Mouse (Mus musculus) cerebellum, adult 2 months (tissue): Measurements from ENCODE around the gene Ctsa. TPM values are rescaled to one million over a fixed set of nuclear protein-coding genes. Genes with fewer than 3 reads are reported as not detected.
"Not testable (repeated sequence)": the region's sequence is repeated elsewhere in the genome, so short reads cannot be mapped to it uniquely, and the experiment has no call there.

Source experiments
- DNase-seq, 2 experiments: peaks; one replicate each; pipeline ENCODE4 v3.0.0; 2021
- H3K27ac ChIP-seq: fragments of 200-500 bp; 2 replicates; pipeline ENCODE4 v1.5.1; 2012; ENCODE audit warnings: low read length, control low read depth, inconsistent platforms; ENCODE audit not compliant: insufficient read depth
- H3K27me3 ChIP-seq: fragments of 200-500 bp; 2 replicates; pipeline ENCODE4 v1.6.1; 2012; ENCODE audit warnings: inconsistent platforms, mild to moderate bottlenecking, low read length, moderate library complexity; ENCODE audit not compliant: control insufficient read depth, insufficient read depth
- H3K4me1 ChIP-seq: fragments of 200-500 bp; 2 replicates; pipeline ENCODE4 v1.6.1; 2011; ENCODE audit warnings: low read length; ENCODE audit not compliant: control insufficient read depth, insufficient read depth
- H3K4me3 ChIP-seq: fragments of 200-500 bp; replicated peaks from 2 replicates; pipeline ENCODE3; 2011; ENCODE audit warnings: mild to moderate bottlenecking, low read depth, low read length, control low read depth; ENCODE audit not compliant: insufficient read depth
- CTCF ChIP-seq: fragments of 200-500 bp; IDR thresholded peaks from 2 replicates; pipeline ENCODE4 v1.5.1; 2011; ENCODE audit warnings: low read depth, mild to moderate bottlenecking, control low read depth, low read length, moderate library complexity, borderline replicate concordance; ENCODE audit not compliant: insufficient read depth
- POLR2A ChIP-seq: fragments of 200-500 bp; IDR thresholded peaks from 2 replicates; pipeline ENCODE4 v1.6.1; 2011; ENCODE audit warnings: low read length, control low read depth, borderline replicate concordance; ENCODE audit not compliant: insufficient read depth
- WGBS: fragments of 180-500 bp; shearing (Covaris S2); methylation state at CpG from one replicate; pipeline ENCODE4 v1.1.7; 2018; 5-methylcytosine and 5-hydroxymethylcytosine counted together
- polyA plus RNA-seq: library from polyadenylated mRNA; depleted of rRNA; stranded (reverse); fragments of >200 nt; gene quantifications from 2 replicates; pipeline ENCODE4 v1.2.3, GENCODE M21; 2012

Gene Ctsa
- polyA plus RNA-seq, 1 experiment = 177 TPM

DNA sequence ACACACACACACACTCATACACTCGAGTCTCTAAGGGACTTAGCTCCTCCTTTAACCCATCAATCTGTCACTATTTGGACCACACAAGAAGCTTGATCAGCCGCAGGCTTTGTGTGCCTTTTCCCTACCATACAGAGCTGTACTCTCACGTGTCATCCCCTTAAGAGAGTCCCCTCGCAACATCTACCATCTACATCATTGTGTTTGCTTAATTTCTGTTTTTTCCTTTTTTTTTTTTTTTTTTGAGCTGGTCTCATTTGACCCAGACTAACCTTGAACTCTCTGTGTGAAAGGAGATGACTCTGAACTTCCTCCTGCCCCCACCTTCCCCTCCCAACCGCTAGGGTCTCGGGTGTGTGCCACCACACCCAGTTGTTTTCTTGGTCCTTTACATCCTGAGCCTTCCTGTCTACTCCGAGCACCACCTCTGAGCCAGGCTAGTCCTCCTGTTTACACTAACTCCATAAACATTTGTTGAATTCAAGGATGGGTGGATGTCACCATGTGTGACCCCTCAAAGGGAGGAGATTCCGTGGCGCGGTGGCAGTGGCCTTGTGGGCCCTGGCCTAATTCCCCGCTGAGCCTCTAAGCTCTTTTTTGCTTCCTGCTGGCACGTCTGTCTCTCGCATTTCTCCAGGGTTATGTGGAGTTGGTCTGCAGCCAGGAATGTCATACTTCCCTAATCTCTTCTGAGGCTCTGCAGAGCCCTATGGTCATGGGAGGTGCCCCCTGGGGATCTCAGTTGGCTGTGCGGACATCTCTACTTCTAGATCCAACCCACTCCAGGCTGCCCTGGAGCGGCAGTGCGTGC is 34.3 kb downstream of the Ctsa start:
- H3K27me3 ChIP-seq = no peaks in the 10 kb centered on the region
- H3K27ac ChIP-seq = no peak overlapping the region
- no peaks in the 10 kb centered on the region; the same call in 1 of the 2 replicates for H3K4me1 ChIP-seq
- H3K4me3 ChIP-seq = no peak overlapping the region
- DNase-seq = no peak
- WGBS = 30% methylated on average over 16 of the region's 16 CpGs
- no peak for TF ChIP-seq POLR2A
- no peak for TF ChIP-seq CTCF

DNA sequence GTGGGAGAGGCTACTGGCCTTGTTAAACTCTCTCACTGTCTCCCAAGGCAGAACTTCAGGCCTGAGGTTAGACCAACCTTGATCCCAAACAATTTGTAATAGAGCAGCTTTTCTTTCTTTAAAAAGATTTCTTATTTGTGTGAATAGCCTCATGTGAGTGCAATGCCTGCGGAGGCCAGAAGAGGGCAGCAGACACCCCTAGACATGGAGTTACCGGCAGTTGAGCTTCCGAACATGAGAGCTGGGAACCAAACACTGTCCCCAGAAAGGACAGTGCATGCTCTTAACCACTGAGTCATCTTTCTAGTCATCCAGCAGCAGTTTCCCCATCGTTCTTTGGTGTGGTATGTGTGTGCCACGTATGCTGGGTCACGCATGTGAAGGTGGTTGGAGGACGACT is 34.9 kb downstream of the Ctsa start:
- Histone ChIP-seq H3K4me3 (no peak overlapping the region), H3K27ac (no peak overlapping the region), H3K27me3 (no peaks in the 10 kb centered on the region), H3K4me1 (no peaks in the 10 kb centered on the region)
- TF ChIP-seq POLR2A = no peak
- peak; percentile 53; the same call in 1 of the 2 replicates for TF ChIP-seq CTCF
- DNase-seq = no peak
- WGBS = 93% methylated on average over 7 of the region's 7 CpGs

DNA sequence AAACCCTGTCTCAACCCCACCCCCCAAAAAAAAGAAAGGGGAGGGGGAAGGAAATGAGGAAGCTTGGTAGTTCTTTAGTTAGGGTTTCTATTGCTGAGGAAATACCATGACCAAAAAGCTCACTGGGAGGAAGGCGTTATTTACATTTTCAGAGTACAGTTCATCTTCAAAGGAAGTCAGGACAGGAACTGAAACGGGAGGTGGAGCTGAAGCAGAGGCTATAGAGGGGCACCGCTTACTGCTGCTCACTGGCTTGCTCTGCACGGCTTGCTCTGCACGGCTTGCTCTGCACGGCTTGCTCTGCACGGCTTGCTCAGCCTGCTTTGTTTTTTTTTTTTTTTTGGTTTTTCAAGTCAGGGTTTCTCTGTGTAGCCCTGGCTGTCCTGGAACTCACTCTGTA is 35.8 kb downstream of the Ctsa start:
- no peaks in the 10 kb centered on the region for H3K4me1 ChIP-seq
- WGBS = 83% methylated on average over 7 of the region's 7 CpGs
- no peak for TF ChIP-seq POLR2A
- TF ChIP-seq CTCF = no peak
- H3K4me3 ChIP-seq = no peak overlapping the region
- no peaks in the 10 kb centered on the region for H3K27me3 ChIP-seq
- DNase-seq = no peak
- no peak overlapping the region for H3K27ac ChIP-seq

DNA sequence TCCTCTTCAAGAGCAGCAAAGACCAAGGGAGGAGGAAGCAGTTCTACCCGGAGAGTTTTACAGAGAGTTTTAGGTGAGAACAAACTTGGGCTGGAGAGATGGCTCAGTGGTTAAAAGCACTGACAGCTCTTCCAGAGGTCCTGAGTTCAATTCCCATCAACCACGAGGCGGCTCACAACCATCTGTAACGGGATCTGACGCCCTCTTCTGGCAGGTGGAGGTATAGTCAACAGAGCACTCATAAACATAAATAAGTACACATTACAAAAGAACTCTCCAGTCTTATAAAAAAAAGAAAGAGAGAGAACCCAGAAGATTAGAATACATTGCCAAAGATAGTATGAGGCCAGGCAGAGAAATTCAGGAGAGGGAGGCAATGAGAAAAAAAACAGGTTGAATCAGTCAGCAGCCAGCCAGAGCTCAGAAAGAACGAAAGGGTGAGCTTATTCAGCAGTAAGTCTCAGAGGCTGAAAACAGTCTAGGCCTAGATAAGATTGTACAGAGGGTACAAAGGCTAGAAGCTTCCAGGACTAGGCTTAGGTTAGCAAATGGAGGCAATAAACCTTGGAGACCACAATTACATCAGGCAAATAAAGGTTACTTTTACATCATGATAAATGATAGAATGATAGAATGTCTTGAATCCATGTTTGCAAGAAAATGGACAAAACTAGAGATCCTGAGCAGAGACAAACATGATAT is 39.1 kb downstream of the Ctsa start:
- Histone ChIP-seq H3K27me3 (no peaks in the 10 kb centered on the region), H3K27ac (no peak overlapping the region), H3K4me1 (no peaks in the 10 kb centered on the region), H3K4me3 (no peak overlapping the region)
- 51% methylated on average over 6 of the region's 6 CpGs for WGBS
- TF ChIP-seq CTCF (no peak), POLR2A (no peak)
- no peak for DNase-seq

DNA sequence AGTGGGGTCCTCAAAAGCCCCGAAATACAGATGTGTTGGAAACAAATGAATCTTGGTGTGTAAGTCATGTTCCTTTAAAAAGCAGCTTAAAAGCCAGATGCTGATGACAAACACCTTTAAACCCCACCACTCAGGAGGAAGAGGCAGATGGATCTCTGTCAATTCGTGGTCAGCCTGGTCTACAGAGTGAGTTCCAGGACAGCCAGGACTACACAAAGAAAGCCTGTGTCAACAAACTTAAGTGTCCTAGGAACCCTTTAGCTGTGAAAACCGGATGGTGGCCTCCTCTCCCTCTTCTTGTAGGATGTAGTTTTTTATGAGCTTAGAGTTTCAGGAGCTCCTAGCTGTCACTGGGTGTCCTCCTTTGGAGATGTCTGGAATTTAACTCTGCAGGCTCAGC is 40.9 kb downstream of the Ctsa start:
- Histone ChIP-seq H3K27ac (no peak overlapping the region), H3K4me1 (no peaks in the 10 kb centered on the region), H3K4me3 (no peak overlapping the region), H3K27me3 (no peaks in the 10 kb centered on the region)
- no peak for DNase-seq
- no peak for TF ChIP-seq POLR2A
- TF ChIP-seq CTCF = no peak
- WGBS = 64% methylated on average over 3 of the region's 3 CpGs

DNA sequence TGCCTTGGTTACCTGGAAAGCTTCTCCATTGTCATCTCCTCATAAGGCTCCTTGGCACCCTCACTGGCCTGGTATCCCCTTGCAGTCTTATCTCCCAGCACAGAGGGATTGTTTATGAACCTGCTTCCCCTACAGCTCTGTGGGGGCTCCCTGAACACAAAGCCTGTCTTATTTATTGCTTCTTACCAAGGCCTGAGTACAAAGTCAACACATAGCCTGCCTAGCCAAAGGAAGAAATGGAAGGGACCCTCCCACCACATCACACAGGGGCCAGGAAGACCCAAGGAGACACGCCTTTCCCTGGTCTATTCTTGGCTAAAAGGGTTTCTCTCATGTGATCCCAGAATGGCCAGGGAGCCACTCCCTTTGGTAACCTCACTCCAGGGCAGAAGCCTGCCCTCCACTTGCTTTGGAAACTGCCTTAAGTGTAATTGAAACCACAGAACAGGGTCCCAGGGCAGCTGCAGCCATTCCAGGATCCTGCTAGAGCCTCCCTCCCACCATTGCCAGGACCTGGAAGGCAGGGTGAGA is 41.6 kb downstream of the Ctsa start:
- Histone ChIP-seq H3K4me1 (no peaks in the 10 kb centered on the region), H3K27ac (peak overlapping the region; percentile 11; the same call in 1 of the 2 replicates)

DNA sequence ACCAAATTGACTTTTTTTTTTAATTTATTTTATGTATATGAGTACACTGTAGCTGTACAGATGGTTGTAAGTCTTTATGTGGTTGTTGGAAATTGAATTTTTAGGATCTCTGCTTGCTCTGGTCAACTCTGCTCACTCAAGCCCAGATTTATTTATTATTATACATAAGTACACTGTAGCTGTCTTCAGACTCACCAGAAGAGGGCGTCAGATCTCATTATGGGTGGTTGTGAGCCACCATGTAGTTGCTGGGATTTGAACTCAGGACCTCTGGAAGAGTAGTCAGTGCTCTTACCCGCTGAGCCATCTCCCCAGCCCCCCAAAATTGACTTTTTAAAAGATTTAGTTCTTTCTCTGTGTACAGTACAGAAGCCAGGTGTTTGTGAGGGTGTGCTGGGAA is 43.0 kb downstream of the Ctsa start:
- H3K4me3 ChIP-seq, H3K27me3 ChIP-seq, H3K27ac ChIP-seq, H3K4me1 ChIP-seq, DNase-seq: not testable (repeated sequence)
- WGBS = 45% methylated on average over 2 of the region's 2 CpGs

More for the DNA sequence above, 41.6 kb downstream of the Ctsa start:
- no peak for DNase-seq
- TF ChIP-seq POLR2A = no peak
- TF ChIP-seq CTCF = no peak
- WGBS = 39% methylated on average over 1 of the region's 1 CpGs
- H3K4me3 ChIP-seq = no peak overlapping the region
- H3K27me3 ChIP-seq = no peaks in the 10 kb centered on the region

DNA sequence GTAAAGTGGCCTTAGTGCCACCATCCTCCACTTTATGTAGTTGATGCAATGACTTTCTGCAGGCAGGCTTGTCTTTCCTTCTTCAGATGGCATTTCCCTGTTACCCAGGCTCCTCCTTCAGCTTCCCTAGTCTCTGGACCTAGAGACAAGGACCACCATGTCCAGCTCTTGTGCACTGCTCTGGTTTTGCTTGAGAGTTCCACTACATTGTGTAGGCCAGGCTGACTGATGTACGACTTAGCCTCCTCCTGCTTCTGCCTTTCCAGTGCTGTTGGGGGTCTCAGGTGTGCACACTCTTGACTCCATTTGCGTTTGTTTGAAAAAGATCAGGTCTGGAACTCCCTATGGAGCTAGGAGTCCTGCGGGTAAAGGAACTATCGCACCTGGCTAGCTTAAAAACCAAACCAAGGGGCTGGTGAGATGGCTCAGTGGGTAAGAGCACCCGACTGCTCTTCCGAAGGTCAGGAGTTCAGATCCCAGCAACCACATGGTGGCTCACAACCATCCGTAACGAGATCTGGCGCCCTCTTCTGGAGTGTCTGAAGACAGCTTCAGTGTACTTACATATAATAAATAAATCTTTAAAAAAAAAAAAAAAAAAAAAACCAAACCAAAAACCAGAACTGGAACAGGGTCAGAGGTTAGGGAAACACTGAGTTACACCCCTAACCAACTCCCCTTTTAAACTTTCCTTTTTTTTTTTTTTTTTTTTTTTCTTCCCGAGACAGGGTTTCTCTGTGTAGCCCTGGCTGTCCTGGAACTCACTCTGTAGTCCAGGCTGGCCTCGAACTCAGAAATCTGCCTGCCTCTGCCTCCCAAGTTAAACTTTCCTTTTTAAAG is 44.9 kb downstream of the Ctsa start:
- H3K27ac ChIP-seq, H3K4me3 ChIP-seq, H3K27me3 ChIP-seq, H3K4me1 ChIP-seq: not testable (repeated sequence)
- DNase-seq = peak in 1 of 2 experiments; percentile 20
- WGBS = 70% methylated on average over 11 of the region's 11 CpGs
